Mouse (Mus musculus) midbrain, embryonic 14.5 days (tissue): ENCODE data around the gene Crygb. TPM values are rescaled to one million over a fixed set of nuclear protein-coding genes. Genes with fewer than 3 reads are reported as not detected.

ENCODE experiments used
- ATAC-seq: fragments of 200-750 bp; cut with Nextera tagmentation; 2 replicates; pipeline ENCODE4 v1.8.0; 2017; ENCODE audit warnings: moderate number of reproducible peaks, moderate library complexity; ENCODE audit not compliant: low FRiP score, low TSS enrichment
- DNase-seq: peaks from one replicate; pipeline ENCODE4 v3.0.0-alpha.2; 2015
- H3K27ac ChIP-seq: fragments of 300-500 bp; sonication (generic); replicated peaks from 2 replicates; pipeline ENCODE4 v1.5.1; 2014; ENCODE audit warnings: mild to moderate bottlenecking, low read depth, low read length, moderate library complexity
- H3K27me3 ChIP-seq: fragments of 300-500 bp; sonication (generic); 2 replicates; pipeline ENCODE4 v1.6.1; 2014; ENCODE audit warnings: low read length, control low read depth, mixed read lengths; ENCODE audit not compliant: control insufficient read depth, insufficient read depth
- H3K36me3 ChIP-seq: fragments of 300-500 bp; sonication (generic); 2 replicates; pipeline ENCODE4 v1.6.1; 2014; ENCODE audit warnings: low read length, control low read depth; ENCODE audit not compliant: control insufficient read depth, insufficient read depth
- H3K4me1 ChIP-seq: fragments of 300-500 bp; sonication (generic); 2 replicates; pipeline ENCODE4 v1.6.1; 2014; ENCODE audit warnings: mild to moderate bottlenecking, antibody characterized with exemption, low read length, control low read depth; ENCODE audit not compliant: control insufficient read depth, insufficient read depth
- H3K4me2 ChIP-seq: fragments of 300-500 bp; sonication (generic); 2 replicates; pipeline ENCODE4 v1.6.1; 2014; ENCODE audit warnings: mild to moderate bottlenecking, low read length, moderate library complexity
- H3K4me3 ChIP-seq: fragments of 300-500 bp; sonication (generic); replicated peaks from 2 replicates; pipeline ENCODE4 v1.5.1; 2014; ENCODE audit warnings: low read depth, low read length
- H3K9ac ChIP-seq: fragments of 300-500 bp; sonication (generic); replicated peaks from 2 replicates; pipeline ENCODE4 v1.6.1; 2014; ENCODE audit warnings: mild to moderate bottlenecking, low read length, moderate library complexity
- H3K9me3 ChIP-seq: fragments of 300-500 bp; sonication (generic); 2 replicates; pipeline ENCODE4 v1.6.1; 2016; ENCODE audit warnings: low read length, control low read depth, mixed read lengths; ENCODE audit not compliant: control insufficient read depth
- WGBS: fragments of 180-500 bp; shearing (Covaris S2); extraction: QIAGEN DNeasy Blood & Tissue Kit; methylation state at CpG from one replicate; pipeline ENCODE4 v1.1.7; 2014; 5-methylcytosine and 5-hydroxymethylcytosine counted together
- polyA plus RNA-seq: library from polyadenylated mRNA; unstranded; fragments of >200 nt; fragmentation: Nextera tagmentation; extraction: Ambion mirVana; gene quantifications from 2 replicates; pipeline ENCODE4 v1.2.1, GENCODE M21; 2014

Crygb gene
- not detected in 2 replicates for polyA plus RNA-seq

DNA sequence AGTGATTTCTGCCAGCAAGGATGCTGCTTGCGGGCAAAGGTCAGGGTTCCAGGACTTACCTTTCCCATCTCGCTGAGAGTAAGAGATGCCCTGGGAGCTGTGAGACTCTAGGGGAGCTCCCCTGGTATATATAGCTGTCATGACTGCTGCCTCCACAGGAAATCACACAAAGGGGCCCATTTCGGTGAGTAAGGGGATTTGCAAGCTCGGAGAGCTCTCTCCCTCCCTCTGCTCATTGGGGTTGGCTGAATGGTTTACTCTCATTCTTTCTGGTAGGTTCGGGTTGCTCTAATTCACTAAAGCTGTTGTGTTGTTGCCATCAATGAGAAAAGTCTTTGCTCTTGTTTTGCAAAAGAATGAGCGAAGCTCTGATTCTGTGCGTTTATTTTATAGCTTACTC lies at the start of gene Crygb:
Gene Crygb (minus strand): TSS at position 101 of the 400 bp plus-strand sequence.
- 26% methylated on average over 7 of the region's 7 CpGs for WGBS
- Histone ChIP-seq H3K9me3 (no peaks in the 10 kb centered on the region), H3K4me1 (no peaks in the 10 kb centered on the region), H3K9ac (no peak within 1 kb of the TSS), H3K27ac (no peak within 1 kb of the TSS), H3K4me3 (no peak within 1 kb of the TSS), H3K4me2 (no peak within 1 kb of the TSS), H3K27me3 (no peaks in the 10 kb centered on the region), H3K36me3 (no peaks in the 10 kb centered on the region)
- ATAC-seq (no peak), DNase-seq (peak; percentile 33)

GRCm38 (mm10) chr1:65131671-65132070 lies 49.6 kb upstream of the Crygb start:
- Histone ChIP-seq H3K4me1 (no peaks in the 10 kb centered on the region), H3K4me2 (no peak overlapping the region), H3K9ac (no peak overlapping the region), H3K27me3 (no peaks in the 10 kb centered on the region), H3K36me3 (no peaks in the 10 kb centered on the region), H3K27ac (no peak overlapping the region), H3K4me3 (no peak overlapping the region), H3K9me3 (no peaks in the 10 kb centered on the region)
- ATAC-seq (no peak), DNase-seq (no peak)
- WGBS = 95% methylated on average over 1 of the region's 1 CpGs

- H3K4me3 ChIP-seq = no peak overlapping the region
- no peaks in the 10 kb centered on the region for H3K27me3 ChIP-seq
- H3K4me2 ChIP-seq = no peak overlapping the region
- H3K4me1 ChIP-seq = no peaks in the 10 kb centered on the region
- ATAC-seq = no peak
- no peaks in the 10 kb centered on the region for H3K36me3 ChIP-seq
- DNase-seq = no peak
- WGBS = 77% methylated on average over 3 of the region's 3 CpGs
- H3K9me3 ChIP-seq = no peaks in the 10 kb centered on the region
- H3K27ac ChIP-seq = no peak overlapping the region
- no peak overlapping the region for H3K9ac ChIP-seq
Observed at GRCm38 (mm10) chr1:65130226-65130625, 48.1 kb upstream of the Crygb start.

DNA sequence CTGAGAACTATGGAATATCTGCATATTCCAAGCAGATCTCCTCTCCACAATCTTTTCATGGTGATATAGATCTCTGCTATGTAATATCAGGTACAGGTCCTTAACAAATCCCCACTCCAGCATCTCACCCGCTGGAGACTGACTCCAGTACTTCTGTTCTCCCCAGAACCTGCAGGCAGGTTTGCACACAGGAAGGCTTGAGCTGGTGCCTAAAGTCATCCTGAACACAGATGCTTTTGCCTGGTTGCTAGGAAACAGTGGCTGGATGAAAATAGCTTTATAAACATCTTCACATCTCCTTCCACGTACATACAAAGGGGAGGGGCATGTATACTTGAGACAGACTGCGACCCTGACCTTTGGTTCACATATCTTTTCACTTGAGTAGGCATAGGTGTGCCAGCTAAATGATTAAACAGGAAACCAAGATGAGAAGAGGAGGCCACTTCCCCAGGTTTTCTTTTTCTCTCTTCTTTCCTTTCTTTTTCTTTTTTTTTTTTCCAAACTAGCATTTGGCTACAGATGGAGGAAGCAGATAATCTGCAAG lies 47.6 kb upstream of the Crygb start:
- Histone ChIP-seq H3K4me3 (no peak overlapping the region), H3K27me3 (no peaks in the 10 kb centered on the region), H3K27ac (no peak overlapping the region), H3K36me3 (no peaks in the 10 kb centered on the region), H3K9ac (no peak overlapping the region), H3K4me1 (no peaks in the 10 kb centered on the region), H3K4me2 (no peak overlapping the region), H3K9me3 (no peaks in the 10 kb centered on the region)
- DNase-seq = peak; percentile 2
- ATAC-seq = no peak
- WGBS = 80% methylated on average over 3 of the region's 3 CpGs

- ATAC-seq (no peak), DNase-seq (peak; percentile 43)
- Histone ChIP-seq H3K4me2 (peak within 1 kb of the TSS; percentile 52), H3K9ac (no peak within 1 kb of the TSS; the same call in 1 of the 2 replicates), H3K4me1 (no peaks in the 10 kb centered on the region), H3K4me3 (peak within 1 kb of the TSS; percentile 21), H3K9me3 (no peaks in the 10 kb centered on the region), H3K27ac (no peak within 1 kb of the TSS), H3K27me3 (no peaks in the 10 kb centered on the region), H3K36me3 (no peaks in the 10 kb centered on the region)
- WGBS = 20% methylated on average over 9 of the region's 9 CpGs
Observed at GRCm38 (mm10) chr1:65122574-65123372, 40.7 kb upstream of the Crygb start, which contains the start of gene D630023F18Rik. Gene D630023F18Rik, minus strand, starts transcription at chr1:65123214.

DNA sequence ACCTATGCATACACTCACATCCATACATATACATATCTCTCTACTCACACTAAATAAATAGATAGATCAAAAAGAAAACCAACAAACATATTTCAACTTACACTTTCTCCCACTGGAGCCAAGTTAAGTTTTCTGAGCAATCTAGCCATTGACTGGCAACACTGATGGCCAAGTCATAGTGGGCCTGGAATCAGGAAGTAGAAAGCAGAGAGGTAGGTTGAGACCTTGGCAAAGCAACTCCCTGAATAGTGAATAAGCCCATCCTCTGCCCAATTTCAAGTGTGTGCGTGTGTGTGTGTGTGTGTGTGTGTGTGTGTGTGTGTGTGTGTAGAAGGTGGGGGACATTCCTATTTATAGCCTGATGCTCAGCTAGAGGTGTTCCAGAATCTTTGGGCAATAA lies 37.4 kb upstream of the Crygb start, which contains the start of gene Gm28845:
Gene Gm28845 (minus strand): TSS at position 121 of the 400 bp plus-strand sequence.
- Histone ChIP-seq H3K4me3 (no peak within 1 kb of the TSS), H3K9me3 (no peaks in the 10 kb centered on the region), H3K27ac (no peak within 1 kb of the TSS), H3K9ac (no peak within 1 kb of the TSS), H3K27me3 (no peaks in the 10 kb centered on the region), H3K4me2 (no peak within 1 kb of the TSS), H3K36me3 (no peaks in the 10 kb centered on the region), H3K4me1 (no peaks in the 10 kb centered on the region)
- no peak for ATAC-seq
- DNase-seq = no peak
- WGBS = 83% methylated on average over 1 of the region's 1 CpGs

- no peak overlapping the region for H3K4me2 ChIP-seq
- no peak for ATAC-seq
- DNase-seq = no peak
- H3K9me3 ChIP-seq = no peaks in the 10 kb centered on the region
- 82% methylated on average over 8 of the region's 8 CpGs for WGBS
- no peaks in the 10 kb centered on the region for H3K27me3 ChIP-seq
- no peaks in the 10 kb centered on the region for H3K4me1 ChIP-seq
- no peak overlapping the region for H3K27ac ChIP-seq
- no peaks in the 10 kb centered on the region for H3K36me3 ChIP-seq
- H3K4me3 ChIP-seq = no peak overlapping the region
- H3K9ac ChIP-seq = no peak overlapping the region
Observed at GRCm38 (mm10) chr1:65118150-65118913, 36.2 kb upstream of the Crygb start.

- no peak overlapping the region for H3K4me2 ChIP-seq
- no peak overlapping the region for H3K9ac ChIP-seq
- H3K4me3 ChIP-seq = no peak overlapping the region
- no peak for DNase-seq
- ATAC-seq = no peak
- H3K36me3 ChIP-seq = no peaks in the 10 kb centered on the region
- no peaks in the 10 kb centered on the region for H3K27me3 ChIP-seq
- 96% methylated on average over 5 of the region's 5 CpGs for WGBS
- H3K9me3 ChIP-seq = no peaks in the 10 kb centered on the region
- H3K4me1 ChIP-seq = no peaks in the 10 kb centered on the region
- H3K27ac ChIP-seq = no peak overlapping the region
Observed at GRCm38 (mm10) chr1:65113536-65114172, 31.6 kb upstream of the Crygb start.
